Mouse (Mus musculus): ENCODE results near the gene Itsn1. TPM values are rescaled to one million over a fixed set of nuclear protein-coding genes. Genes with fewer than 3 reads are reported as not detected.
A peak's percentile ranks its signal among the peaks of the same experiment; 100 is the strongest.

The Itsn1 gene
- total and polyA plus RNA-seq, 2 experiments from 2014 or later, result 11.9 to 64.7 TPM

- Histone ChIP-seq H3K9me3 (replicated peaks; ENCODE audit: control insufficient read depth, low read length) (no peaks in the 10 kb centered on the region), H3K36me3 (replicated peaks; ENCODE audit: control insufficient read depth, insufficient read depth, low read length) (no peaks in the 10 kb centered on the region; the same call in 1 of the 2 replicates), H3K9ac (replicated peaks; ENCODE audit: low read depth, low read length) (no peak overlapping the region), H3K27me3 (ENCODE audit: control insufficient read depth, insufficient read depth, low read length) (no peaks in the 10 kb centered on the region), H3K4me1 (ENCODE audit: control insufficient read depth, insufficient read depth) (peaks cover 11% of the 10 kb centered on the region), H3K4me2 (ENCODE audit: low read depth, low read length) (no peak overlapping the region), H3K27ac (ENCODE audit: low read depth) (no peak overlapping the region), H3K4me3 (ENCODE audit: low read depth, low read length) (no peak overlapping the region)
- peak; percentile 64 for TF ChIP-seq CTCF (IDR thresholded peaks at IDR 0.05; ENCODE audit: low read depth)
- no peak for TF ChIP-seq EP300 (IDR thresholded peaks at IDR 0.05; ENCODE audit: low read depth)
- ATAC-seq (ENCODE audit: insufficient read depth, low read depth) (no peak), DNase-seq (ENCODE audit: low spot score) (peak; percentile 20)
- WGBS, result 53% methylated on average over 3 of the region's 3 CpGs
These were observed 4.8 kb upstream of the Itsn1 start for GRCm38 (mm10) chr16:91724247-91724646.

GRCm38 (mm10) chr16:91727433-91727832 lies 1.6 kb upstream of the Itsn1 start:
- TF ChIP-seq EP300 (IDR thresholded peaks at IDR 0.05; ENCODE audit: low read depth) (no peak), CTCF (IDR thresholded peaks at IDR 0.05; ENCODE audit: low read depth) (no peak)
- ATAC-seq (ENCODE audit: insufficient read depth, low read depth) (no peak), DNase-seq (ENCODE audit: low spot score) (no peak)
- H3K9me3 ChIP-seq (replicated peaks; ENCODE audit: control insufficient read depth, low read length), result no peaks in the 10 kb centered on the region
- peak overlapping the region; percentile 66 for H3K4me2 ChIP-seq (ENCODE audit: low read depth, low read length)
- H3K27ac ChIP-seq (ENCODE audit: low read depth), result no peak overlapping the region
- peak overlapping the region; percentile 86 for H3K4me3 ChIP-seq (ENCODE audit: low read depth, low read length)
- peaks cover 24% of the 10 kb centered on the region for H3K4me1 ChIP-seq (ENCODE audit: control insufficient read depth, insufficient read depth)
- H3K27me3 ChIP-seq (ENCODE audit: control insufficient read depth, insufficient read depth, low read length), result no peaks in the 10 kb centered on the region
- H3K36me3 ChIP-seq (replicated peaks; ENCODE audit: control insufficient read depth, insufficient read depth, low read length), result no peaks in the 10 kb centered on the region; the same call in 1 of the 2 replicates
- no peak overlapping the region for H3K9ac ChIP-seq (replicated peaks; ENCODE audit: low read depth, low read length)
- 87% methylated on average over 15 of the region's 15 CpGs for WGBS

- Histone ChIP-seq H3K27me3 (ENCODE audit: control insufficient read depth, insufficient read depth, low read length) (no peaks in the 10 kb centered on the region), H3K27ac (ENCODE audit: low read depth) (peak within 1 kb of the TSS; percentile 93), H3K4me1 (ENCODE audit: control insufficient read depth, insufficient read depth) (peaks cover 24% of the 10 kb centered on the region), H3K4me2 (ENCODE audit: low read depth, low read length) (peak within 1 kb of the TSS; percentile 66), H3K9ac (replicated peaks; ENCODE audit: low read depth, low read length) (peak within 1 kb of the TSS; percentile 86), H3K36me3 (replicated peaks; ENCODE audit: control insufficient read depth, insufficient read depth, low read length) (no peaks in the 10 kb centered on the region; the same call in 1 of the 2 replicates), H3K9me3 (replicated peaks; ENCODE audit: control insufficient read depth, low read length) (no peaks in the 10 kb centered on the region), H3K4me3 (ENCODE audit: low read depth, low read length) (peak within 1 kb of the TSS; percentile 86)
- TF ChIP-seq EP300 (IDR thresholded peaks at IDR 0.05; ENCODE audit: low read depth), result no peak; the same call in 1 of the 2 replicates
- TF ChIP-seq CTCF (IDR thresholded peaks at IDR 0.05; ENCODE audit: low read depth), result no peak
- peak; percentile 100 for DNase-seq (ENCODE audit: low spot score)
- ATAC-seq (ENCODE audit: insufficient read depth, low read depth), result peak; percentile 93
- WGBS, result 1% methylated on average over 46 of the region's 46 CpGs
These were observed 687 bp upstream of the Itsn1 start, which contains the start of gene Cryzl1 for GRCm38 (mm10) chr16:91728123-91729065. Cryzl1 (minus strand) TSS chr16:91728975.

- Histone ChIP-seq H3K27me3 (ENCODE audit: control insufficient read depth, insufficient read depth, low read length) (no peaks in the 10 kb centered on the region), H3K9me3 (replicated peaks; ENCODE audit: control insufficient read depth, low read length) (no peaks in the 10 kb centered on the region), H3K27ac (ENCODE audit: low read depth) (peak overlapping the region; percentile 93), H3K9ac (replicated peaks; ENCODE audit: low read depth, low read length) (peak overlapping the region; percentile 86), H3K4me2 (ENCODE audit: low read depth, low read length) (peak overlapping the region; percentile 66), H3K36me3 (replicated peaks; ENCODE audit: control insufficient read depth, insufficient read depth, low read length) (no peaks in the 10 kb centered on the region; the same call in 1 of the 2 replicates), H3K4me3 (ENCODE audit: low read depth, low read length) (peak overlapping the region; percentile 86), H3K4me1 (ENCODE audit: control insufficient read depth, insufficient read depth) (peaks cover 28% of the 10 kb centered on the region)
- DNase-seq (ENCODE audit: low spot score), result peak; percentile 27
- under 1% methylated on average over 34 of the region's 44 CpGs for WGBS
- ATAC-seq (ENCODE audit: insufficient read depth, low read depth), result no peak
- no peak for TF ChIP-seq CTCF (IDR thresholded peaks at IDR 0.05; ENCODE audit: low read depth)
- no peak for TF ChIP-seq EP300 (IDR thresholded peaks at IDR 0.05; ENCODE audit: low read depth)
These were observed 850 bp downstream of the Itsn1 start for GRCm38 (mm10) chr16:91729821-91730441.

- 1% methylated on average over 11 of the region's 11 CpGs for WGBS
- ATAC-seq (ENCODE audit: insufficient read depth, low read depth) (no peak), DNase-seq (ENCODE audit: low spot score) (no peak)
- H3K4me1 ChIP-seq (ENCODE audit: control insufficient read depth, insufficient read depth), result peaks cover 31% of the 10 kb centered on the region
- no peaks in the 10 kb centered on the region for H3K9me3 ChIP-seq (replicated peaks; ENCODE audit: control insufficient read depth, low read length)
- no peaks in the 10 kb centered on the region for H3K27me3 ChIP-seq (ENCODE audit: control insufficient read depth, insufficient read depth, low read length)
- peak overlapping the region; percentile 93 for H3K27ac ChIP-seq (ENCODE audit: low read depth)
- TF ChIP-seq CTCF (IDR thresholded peaks at IDR 0.05; ENCODE audit: low read depth), result no peak
- TF ChIP-seq EP300 (IDR thresholded peaks at IDR 0.05; ENCODE audit: low read depth), result no peak
- H3K4me2 ChIP-seq (ENCODE audit: low read depth, low read length), result peak overlapping the region; percentile 66
- H3K36me3 ChIP-seq (replicated peaks; ENCODE audit: control insufficient read depth, insufficient read depth, low read length), result no peaks in the 10 kb centered on the region
- peak overlapping the region; percentile 86 for H3K9ac ChIP-seq (replicated peaks; ENCODE audit: low read depth, low read length)
- peak overlapping the region; percentile 86 for H3K4me3 ChIP-seq (ENCODE audit: low read depth, low read length)
These were observed 1.4 kb downstream of the Itsn1 start for GRCm38 (mm10) chr16:91730446-91730845.

Data from heart, postnatal 0 days (tissue).